Mouse (Mus musculus): ENCODE measurements around the gene Surf1. TPM values are rescaled to one million over a fixed set of nuclear protein-coding genes. Genes with fewer than 3 reads are reported as not detected.

The Surf1 gene
- polyA plus RNA-seq, 1 experiment from 2014 or later, result 64.7 TPM

DNA sequence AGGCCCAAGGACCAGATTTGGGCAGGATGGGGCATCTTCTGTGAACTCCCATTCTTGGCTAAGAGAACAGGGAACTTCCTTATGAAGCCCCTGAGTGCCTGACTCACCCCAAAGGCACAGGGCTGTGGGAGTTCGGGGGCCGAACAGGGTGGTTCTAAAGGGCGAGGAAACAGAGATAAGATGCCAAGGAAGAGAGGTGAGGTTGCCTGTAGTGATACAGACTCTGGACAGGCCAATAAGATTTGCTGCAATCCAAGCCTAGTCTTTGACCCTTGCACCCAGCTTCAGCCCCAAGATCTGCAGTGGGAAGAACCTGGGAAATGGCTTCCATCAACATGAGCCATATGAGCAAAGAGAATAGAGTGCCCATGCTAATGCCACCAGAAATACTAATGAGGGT lies 26.9 kb upstream of the Surf1 start:
- Histone ChIP-seq H3K4me2 (replicated peaks; ENCODE audit: low read depth) (no peak overlapping the region), H3K4me1 (replicated peaks; ENCODE audit: control insufficient read depth, insufficient read depth) (no peaks in the 10 kb centered on the region), H3K27ac (replicated peaks) (no peak overlapping the region), H3K4me3 (ENCODE audit: low read depth, low read length) (no peak overlapping the region), H3K9ac (ENCODE audit: low read length) (no peak overlapping the region), H3K36me3 (ENCODE audit: control insufficient read depth, insufficient read depth, low read length) (no peaks in the 10 kb centered on the region), H3K9me3 (ENCODE audit: control insufficient read depth, low read length) (no peaks in the 10 kb centered on the region), H3K27me3 (ENCODE audit: control insufficient read depth, insufficient read depth, low read length) (no peaks in the 10 kb centered on the region)
- no peak for ATAC-seq (ENCODE audit: low FRiP score, low TSS enrichment)
- no peak for DNase-seq (ENCODE audit: low spot score)
- TF ChIP-seq CTCF (IDR thresholded peaks at IDR 0.05; ENCODE audit: low read depth), result no peak
- no peak for TF ChIP-seq EP300 (optimal IDR thresholded peaks at IDR 0.05)
- WGBS, result 67% methylated on average over 3 of the region's 3 CpGs

DNA sequence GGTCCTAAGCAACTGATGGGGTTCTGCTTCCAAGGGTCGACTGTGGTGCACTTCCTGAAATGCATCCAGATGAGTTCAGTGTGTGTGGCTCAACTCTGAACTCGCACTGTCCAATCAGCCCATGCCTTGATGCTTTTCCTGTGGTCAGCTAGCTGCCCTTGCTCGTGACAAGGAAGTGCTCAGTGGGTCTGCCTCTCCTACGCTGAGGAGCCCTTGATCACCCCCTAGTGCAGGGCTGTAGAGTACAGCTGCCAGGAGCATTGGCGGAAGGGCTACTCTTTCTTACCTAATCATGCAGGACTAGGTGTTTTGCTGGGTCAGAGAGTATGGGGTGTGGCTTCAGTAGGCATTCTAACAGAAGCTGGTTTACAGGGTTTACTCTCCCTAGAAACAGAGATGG lies 25.2 kb upstream of the Surf1 start:
- DNase-seq (ENCODE audit: low spot score) (peak; percentile 72), ATAC-seq (ENCODE audit: low FRiP score, low TSS enrichment) (peak; percentile 88)

DNA sequence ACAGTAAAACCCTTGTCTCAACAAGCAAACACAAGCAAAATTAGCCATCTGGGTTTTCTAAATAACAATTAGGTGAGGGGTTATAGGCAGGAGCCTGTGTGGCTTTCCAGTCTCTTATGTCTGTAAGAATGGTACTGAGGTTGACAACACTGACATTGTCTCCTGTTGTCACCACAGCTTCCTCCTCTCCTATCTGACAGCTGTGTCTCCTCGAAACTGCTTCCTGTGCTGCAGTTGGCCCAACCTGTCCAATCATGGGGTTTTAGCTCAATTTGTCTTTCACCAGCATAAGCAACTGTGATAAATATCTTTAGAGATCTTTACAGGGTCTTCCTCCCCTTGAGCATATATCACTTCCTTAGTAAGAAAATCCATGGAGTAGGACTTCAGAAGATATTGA lies 20.1 kb upstream of the Surf1 start:
- WGBS, result 52% methylated on average over 1 of the region's 1 CpGs
- Histone ChIP-seq H3K4me2 (replicated peaks; ENCODE audit: low read depth) (no peak overlapping the region), H3K27me3 (ENCODE audit: control insufficient read depth, insufficient read depth, low read length) (no peaks in the 10 kb centered on the region), H3K4me3 (ENCODE audit: low read depth, low read length) (no peak overlapping the region), H3K36me3 (ENCODE audit: control insufficient read depth, insufficient read depth, low read length) (0 out of 2 replicates have a peak, but pooled peaks cover 2% of the 10 kb centered on the region), H3K4me1 (replicated peaks; ENCODE audit: control insufficient read depth, insufficient read depth) (peaks cover 8% of the 10 kb centered on the region; the same call in 1 of the 2 replicates), H3K27ac (replicated peaks) (no peak overlapping the region), H3K9me3 (ENCODE audit: control insufficient read depth, low read length) (no peaks in the 10 kb centered on the region), H3K9ac (ENCODE audit: low read length) (no peak overlapping the region)
- DNase-seq (ENCODE audit: low spot score) (no peak), ATAC-seq (ENCODE audit: low FRiP score, low TSS enrichment) (no peak)
- no peak for TF ChIP-seq EP300 (optimal IDR thresholded peaks at IDR 0.05)
- no peak for TF ChIP-seq CTCF (IDR thresholded peaks at IDR 0.05; ENCODE audit: low read depth)

More for the DNA sequence above, 25.2 kb upstream of the Surf1 start:
- H3K27me3 ChIP-seq (ENCODE audit: control insufficient read depth, insufficient read depth, low read length), result no peaks in the 10 kb centered on the region
- H3K4me2 ChIP-seq (replicated peaks; ENCODE audit: low read depth), result no peak overlapping the region
- WGBS, result 37% methylated on average over 5 of the region's 5 CpGs
- H3K9ac ChIP-seq (ENCODE audit: low read length), result no peak overlapping the region
- no peak for TF ChIP-seq EP300 (optimal IDR thresholded peaks at IDR 0.05)
- peak; percentile 62 for TF ChIP-seq CTCF (IDR thresholded peaks at IDR 0.05; ENCODE audit: low read depth)
- H3K36me3 ChIP-seq (ENCODE audit: control insufficient read depth, insufficient read depth, low read length), result no peaks in the 10 kb centered on the region
- H3K4me1 ChIP-seq (replicated peaks; ENCODE audit: control insufficient read depth, insufficient read depth), result no peaks in the 10 kb centered on the region
- no peaks in the 10 kb centered on the region for H3K9me3 ChIP-seq (ENCODE audit: control insufficient read depth, low read length)
- H3K4me3 ChIP-seq (ENCODE audit: low read depth, low read length), result no peak overlapping the region
- no peak overlapping the region for H3K27ac ChIP-seq (replicated peaks)

GRCm38 (mm10) chr2:26935286-26935685 lies 19.0 kb upstream of the Surf1 start:
- no peak for DNase-seq (ENCODE audit: low spot score)
- H3K27ac ChIP-seq (replicated peaks), result no peak overlapping the region
- no peaks in the 10 kb centered on the region for H3K27me3 ChIP-seq (ENCODE audit: control insufficient read depth, insufficient read depth, low read length)
- H3K9me3 ChIP-seq (ENCODE audit: control insufficient read depth, low read length), result no peaks in the 10 kb centered on the region
- H3K4me2 ChIP-seq (replicated peaks; ENCODE audit: low read depth), result no peak overlapping the region
- H3K4me3 ChIP-seq (ENCODE audit: low read depth, low read length), result no peak overlapping the region
- 0 out of 2 replicates have a peak, but pooled peaks cover 2% of the 10 kb centered on the region for H3K36me3 ChIP-seq (ENCODE audit: control insufficient read depth, insufficient read depth, low read length)
- no peak overlapping the region for H3K9ac ChIP-seq (ENCODE audit: low read length)
- ATAC-seq (ENCODE audit: low FRiP score, low TSS enrichment), result no peak
- H3K4me1 ChIP-seq (replicated peaks; ENCODE audit: control insufficient read depth, insufficient read depth), result peaks cover 9% of the 10 kb centered on the region; the same call in 1 of the 2 replicates
- TF ChIP-seq CTCF (IDR thresholded peaks at IDR 0.05; ENCODE audit: low read depth), result no peak
- TF ChIP-seq EP300 (optimal IDR thresholded peaks at IDR 0.05), result no peak
- 98% methylated on average over 2 of the region's 2 CpGs for WGBS

DNA sequence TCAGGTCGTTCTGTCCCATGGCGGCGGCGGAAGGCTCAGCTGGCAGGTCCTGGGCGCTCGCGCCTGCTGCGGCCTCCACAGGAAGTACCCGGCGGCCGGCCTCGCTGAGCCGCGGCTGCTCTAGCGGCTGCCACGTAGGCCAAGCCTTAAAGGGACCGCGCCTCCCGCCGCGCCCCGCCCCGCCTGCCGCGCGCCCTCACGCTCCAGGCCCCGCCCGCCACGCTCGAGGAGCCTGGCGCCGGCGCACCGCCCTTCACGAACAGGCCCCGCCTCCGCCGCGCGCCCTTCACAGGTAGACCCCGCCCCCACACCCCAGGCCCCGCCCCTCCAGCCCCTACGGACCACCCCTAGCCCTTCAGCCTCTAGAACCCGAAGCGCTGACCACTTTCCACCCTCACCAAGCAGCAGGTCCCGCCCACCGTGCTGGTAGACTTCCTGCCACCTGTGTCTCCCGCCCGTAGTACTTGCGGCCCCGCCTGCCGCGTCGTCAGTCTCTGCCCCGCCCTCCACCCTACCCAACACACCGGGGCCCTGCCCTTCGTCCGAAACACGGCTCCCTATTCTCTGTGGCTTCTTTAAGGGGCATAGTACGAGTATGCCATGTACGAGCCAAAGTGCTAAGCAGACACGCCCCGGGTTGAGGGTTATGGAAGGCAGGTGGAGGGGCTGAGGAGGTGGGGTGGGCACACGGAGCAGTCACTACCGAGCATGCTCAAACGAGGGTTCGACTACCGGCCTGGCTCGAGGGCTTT lies 17.1 kb upstream of the Surf1 start, which contains the start of the genes Surf4 and Stkld1:
Gene Surf4 (minus strand): TSS at position 625 of the 752 bp plus-strand sequence.
Gene Stkld1 (plus strand): TSS at position 744 of the 752 bp plus-strand sequence.
- WGBS, result 1% methylated on average over 44 of the region's 70 CpGs
- DNase-seq (ENCODE audit: low spot score) (peak; percentile 99), ATAC-seq (ENCODE audit: low FRiP score, low TSS enrichment) (peak; percentile 96)
- peaks cover 9% of the 10 kb centered on the region; the same call in 1 of the 2 replicates for H3K4me1 ChIP-seq (replicated peaks; ENCODE audit: control insufficient read depth, insufficient read depth)
- peak within 1 kb of the TSS; percentile 97 for H3K27ac ChIP-seq (replicated peaks)
- 0 out of 2 replicates have a peak, but pooled peaks cover 2% of the 10 kb centered on the region for H3K36me3 ChIP-seq (ENCODE audit: control insufficient read depth, insufficient read depth, low read length)
- H3K4me3 ChIP-seq (ENCODE audit: low read depth, low read length), result peak within 1 kb of the TSS; percentile 93
- H3K9ac ChIP-seq (ENCODE audit: low read length), result peak within 1 kb of the TSS; percentile 100
- no peaks in the 10 kb centered on the region for H3K9me3 ChIP-seq (ENCODE audit: control insufficient read depth, low read length)
- no peaks in the 10 kb centered on the region for H3K27me3 ChIP-seq (ENCODE audit: control insufficient read depth, insufficient read depth, low read length)
- TF ChIP-seq EP300 (optimal IDR thresholded peaks at IDR 0.05) (no peak), CTCF (IDR thresholded peaks at IDR 0.05; ENCODE audit: low read depth) (peak; percentile 3; the same call in 1 of the 2 replicates)
- peak within 1 kb of the TSS; percentile 74 for H3K4me2 ChIP-seq (replicated peaks; ENCODE audit: low read depth)

Measured in stomach, postnatal 0 days (tissue).